Mouse (Mus musculus) large intestine, adult 2 months (tissue): ENCODE data around the gene Agxt. TPM values are rescaled to one million over a fixed set of nuclear protein-coding genes. Genes with fewer than 3 reads are reported as not detected.

Source experiments
- DNase-seq: peaks from one replicate; pipeline ENCODE4 v3.0.0-alpha.2; 2012; ENCODE audit warnings: low read depth, low spot score
- WGBS: fragments of 180-500 bp; shearing (Covaris S2); methylation state at CpG from one replicate; pipeline ENCODE4 v1.1.7; 2018; 5-methylcytosine and 5-hydroxymethylcytosine counted together
- polyA plus RNA-seq: library from polyadenylated mRNA; depleted of rRNA; stranded (reverse); fragments of >200 nt; gene quantifications from 2 replicates; pipeline ENCODE4 v1.2.3, GENCODE M21; 2012; rRNA removed

The Agxt gene
- polyA plus RNA-seq, 1 experiment = 0.14 TPM

DNA sequence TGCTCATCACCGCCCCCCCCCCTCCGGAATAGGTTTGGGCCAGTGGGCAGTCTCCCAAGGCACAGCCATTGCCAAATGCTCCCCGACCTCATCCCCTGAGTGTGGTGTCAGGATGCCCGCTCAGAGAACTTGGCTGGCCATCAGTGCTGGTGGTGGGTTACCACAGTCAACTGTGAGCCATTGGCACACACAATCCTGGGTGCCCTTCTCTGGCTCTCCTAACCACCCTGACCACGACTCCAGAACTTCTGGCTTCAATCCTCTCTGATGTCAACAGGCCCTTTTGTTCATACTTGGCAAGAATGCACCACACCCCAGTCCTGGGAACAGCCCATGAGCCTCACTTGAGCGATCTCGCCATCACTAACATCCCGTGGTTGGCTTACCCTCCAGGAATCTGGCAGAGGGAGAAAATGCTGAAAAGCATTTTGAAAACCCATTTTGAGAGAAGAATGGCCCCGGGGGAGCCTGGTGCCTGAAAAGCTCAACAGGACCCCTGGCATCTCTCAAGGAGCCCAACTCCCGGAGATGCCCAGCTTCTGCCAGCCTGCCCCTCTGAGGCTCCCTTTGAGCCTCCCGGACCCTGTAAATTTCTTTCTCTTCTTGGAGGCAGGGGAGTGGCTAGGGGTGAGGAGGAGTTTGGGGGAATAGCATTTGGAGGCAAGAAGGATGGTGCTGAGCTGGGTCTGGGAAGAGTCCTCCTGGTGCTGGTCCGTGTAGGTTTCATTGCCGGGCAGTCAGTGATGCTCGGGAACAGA lies 49.2 kb downstream of the Agxt start:
- DNase-seq = no peak
- 70% methylated on average over 14 of the region's 14 CpGs for WGBS

GRCm38 (mm10) chr1:93190726-93191305 lies 55.8 kb downstream of the Agxt start:
- 17% methylated on average over 17 of the region's 17 CpGs for WGBS
- no peak for DNase-seq

DNA sequence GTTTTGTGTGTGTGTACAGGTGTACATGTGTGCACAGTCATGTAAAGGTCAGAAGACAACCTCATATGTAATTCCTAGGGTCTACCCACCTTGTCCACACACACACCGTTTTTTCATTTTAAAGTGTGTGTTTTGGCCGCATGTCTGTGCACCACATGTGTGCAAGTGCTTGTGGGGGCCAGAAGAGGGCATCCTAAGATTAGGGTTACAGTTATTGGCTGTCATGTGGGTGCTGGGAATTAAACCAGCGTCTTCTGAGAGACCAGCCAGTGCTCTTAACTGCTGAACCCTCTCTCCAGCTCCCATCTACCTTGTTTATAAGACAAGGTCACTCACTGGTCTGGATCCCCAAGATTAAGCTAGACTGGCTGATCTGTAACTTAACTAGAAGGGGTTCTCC lies 59.9 kb downstream of the Agxt start:
- 92% methylated on average over 3 of the region's 3 CpGs for WGBS
- DNase-seq = no peak

Other genes starting within 250 kb of the Agxt start
- 0.11 and 0.18 TPM in 2 replicates for gene Ankmy1, start 232.3 kb upstream of the Agxt start, polyA plus RNA-seq
- gene Dusp28, start 228.3 kb upstream of the Agxt start, polyA plus RNA-seq = 10.4 and 12.7 TPM in 2 replicates
- gene Rnpepl1, start 224.5 kb upstream of the Agxt start, polyA plus RNA-seq = 147 and 154 TPM in 2 replicates
- gene Capn10, start 200.9 kb upstream of the Agxt start, polyA plus RNA-seq = 25.1 and 31.3 TPM in 2 replicates
- 21.9 and 37.1 TPM in 2 replicates for gene Gpr35, start 184.4 kb upstream of the Agxt start, polyA plus RNA-seq
- 0.12 TPM in 1 of 2 replicates, not detected in the other for gene Aqp12, start 128.9 kb upstream of the Agxt start, polyA plus RNA-seq
- gene Kif1a, start 33.3 kb upstream of the Agxt start, polyA plus RNA-seq = 1.4 and 2.7 TPM in 2 replicates
- gene 2310007B03Rik, start 25.7 kb downstream of the Agxt start, polyA plus RNA-seq = 8.4 and 10.3 TPM in 2 replicates
- 0.07 and 0.09 TPM in 2 replicates for gene Crocc2, start 33.5 kb downstream of the Agxt start, polyA plus RNA-seq
- 1.7 and 2.6 TPM in 2 replicates for gene Sned1, start 100.6 kb downstream of the Agxt start, polyA plus RNA-seq
- 7.9 and 8.7 TPM in 2 replicates for gene Mterf4, start 170.7 kb downstream of the Agxt start, polyA plus RNA-seq
- 3.6 and 4.7 TPM in 2 replicates for gene Ppp1r7, start 207.6 kb downstream of the Agxt start, polyA plus RNA-seq
- 2.5 and 4.1 TPM in 2 replicates for gene Pask, start 208.2 kb downstream of the Agxt start, polyA plus RNA-seq
- gene Ano7, start 238.7 kb downstream of the Agxt start, polyA plus RNA-seq = 20.0 and 35.3 TPM in 2 replicates